In genomic region chr2:75937520-75938116, GRCm38 (mm10) we compare ENCODE assay signal across 8 mouse cellular contexts. TPM values are rescaled to one million over a fixed set of nuclear protein-coding genes. Genes with fewer than 3 reads are reported as not detected.
DNase-seq lines count a peak whose midpoint lies in the region; ATAC-seq and TF ChIP-seq lines count a peak whose summit lies in the region.
"Not testable (repeated sequence)": the region's sequence is repeated elsewhere in the genome, so short reads cannot be mapped to it uniquely, and the experiment has no call there.

No protein-coding gene starts in this region.

- H3K36me3 ChIP-seq in embryonic facial prominence, embryonic 12.5 days; hindbrain, embryonic 13.5 days; kidney, postnatal 0 days (ENCODE audit: insufficient read depth, low read length); liver, embryonic 16.5 days (ENCODE audit: control insufficient read depth, insufficient read depth); midbrain, postnatal 0 days (ENCODE audit: insufficient read depth, low read length); thymus, adult 2 months (ENCODE audit: control insufficient read depth, insufficient read depth, low read length): not testable (repeated sequence)

- peak overlapping the region; percentile 52 for H3K4me3 ChIP-seq in embryonic facial prominence, embryonic 12.5 days
- peak overlapping the region; percentile 53 for H3K4me3 ChIP-seq in hindbrain, embryonic 13.5 days
- peak overlapping the region; percentile 49 for H3K4me3 ChIP-seq in kidney, postnatal 0 days (replicated peaks; ENCODE audit: low read depth, low read length)
- peak overlapping the region; percentile 70 for H3K4me3 ChIP-seq in liver, embryonic 16.5 days (ENCODE audit: low read depth, low read length)
- H3K4me3 ChIP-seq in midbrain, postnatal 0 days (ENCODE audit: low read depth, low read length): peak overlapping the region; percentile 48
- H3K4me3 ChIP-seq in thymus, adult 2 months (ENCODE audit: control insufficient read depth, insufficient read depth, low read length): peak overlapping the region; percentile 56

- peak; percentile 24 for DNase-seq in adrenal gland, adult 2 months
- DNase-seq in heart, adult 11 months: peak; percentile 94
- DNase-seq in kidney, postnatal 0 days (ENCODE audit: low spot score); midbrain, postnatal 0 days (ENCODE audit: low spot score); thymus, adult 2 months: not testable (repeated sequence)

- WGBS in embryonic facial prominence, embryonic 12.5 days: 66% methylated on average over 16 of the region's 17 CpGs
- 75% methylated on average over 16 of the region's 17 CpGs for WGBS in hindbrain, embryonic 13.5 days
- 66% methylated on average over 15 of the region's 17 CpGs for WGBS in kidney, postnatal 0 days
- WGBS in liver, embryonic 16.5 days (ENCODE audit: insufficient replicate concordance): 74% methylated on average over 13 of the region's 17 CpGs
- WGBS in midbrain, postnatal 0 days: 73% methylated on average over 13 of the region's 17 CpGs
- WGBS in thymus, adult 2 months: 82% methylated on average over 16 of the region's 17 CpGs

- not testable (repeated sequence) for TF ChIP-seq POLR2A in thymus, adult 2 months (IDR thresholded peaks at IDR 0.05; ENCODE audit: control insufficient read depth, extremely low read depth, insufficient read depth, low read length, poor library complexity)

- ATAC-seq in embryonic facial prominence, embryonic 12.5 days (ENCODE audit: insufficient number of reproducible peaks, insufficient read depth, low FRiP score, low TSS enrichment): peak; percentile 24; the same call in 1 of the 2 replicates
- ATAC-seq in hindbrain, embryonic 13.5 days (ENCODE audit: low FRiP score): peak; percentile 29
- not testable (repeated sequence) for ATAC-seq in kidney, postnatal 0 days (replicated peaks; ENCODE audit: low FRiP score, low read depth); liver, embryonic 16.5 days (ENCODE audit: low read depth)
- ATAC-seq in midbrain, postnatal 0 days (ENCODE audit: low FRiP score): peak; percentile 44; the same call in 1 of the 2 replicates

- peaks cover 19% of the 10 kb centered on the region for H3K4me1 ChIP-seq in embryonic facial prominence, embryonic 12.5 days
- not testable (repeated sequence) for H3K4me1 ChIP-seq in hindbrain, embryonic 13.5 days (replicated peaks); kidney, postnatal 0 days (replicated peaks; ENCODE audit: insufficient read depth, low read length); liver, embryonic 16.5 days (ENCODE audit: control insufficient read depth, low read depth, low read length); midbrain, postnatal 0 days (ENCODE audit: insufficient read depth, low read length); thymus, adult 2 months (replicated peaks; ENCODE audit: control insufficient read depth, insufficient read depth, low read length)

- H3K9ac ChIP-seq in embryonic facial prominence, embryonic 12.5 days: peak overlapping the region; percentile 57
- H3K9ac ChIP-seq in hindbrain, embryonic 13.5 days: peak overlapping the region; percentile 66
- peak overlapping the region; percentile 47; the same call in 1 of the 2 replicates for H3K9ac ChIP-seq in kidney, postnatal 0 days (ENCODE audit: low read depth, low read length)
- H3K9ac ChIP-seq in liver, embryonic 16.5 days (ENCODE audit: low read depth, low read length): not testable (repeated sequence)
- peak overlapping the region; percentile 61; the same call in 1 of the 2 replicates for H3K9ac ChIP-seq in midbrain, postnatal 0 days (replicated peaks; ENCODE audit: low read length, poor library complexity, severe bottlenecking)

- not testable (repeated sequence) for H3K27me3 ChIP-seq in embryonic facial prominence, embryonic 12.5 days; hindbrain, embryonic 13.5 days; kidney, postnatal 0 days (ENCODE audit: insufficient read depth, low read length); liver, embryonic 16.5 days (ENCODE audit: control insufficient read depth, insufficient read depth, low read depth, low read length); midbrain, postnatal 0 days (ENCODE audit: insufficient read depth, low read length); thymus, adult 2 months (ENCODE audit: control insufficient read depth, insufficient read depth, low read length)

- not testable (repeated sequence) for H3K27ac ChIP-seq in embryonic facial prominence, embryonic 12.5 days; liver, embryonic 16.5 days (ENCODE audit: low read length); midbrain, postnatal 0 days (ENCODE audit: low read depth, low read length); thymus, adult 2 months (ENCODE audit: control insufficient read depth, insufficient read depth, low read length)
- H3K27ac ChIP-seq in hindbrain, embryonic 13.5 days: 0 out of 2 replicates have a peak overlapping the region, but pooled peaks have one; percentile 87
- H3K27ac ChIP-seq in kidney, postnatal 0 days: 0 out of 2 replicates have a peak overlapping the region, but pooled peaks have one; percentile 79

- peak overlapping the region; percentile 57 for H3K4me2 ChIP-seq in embryonic facial prominence, embryonic 12.5 days (replicated peaks)
- peak overlapping the region; percentile 62 for H3K4me2 ChIP-seq in hindbrain, embryonic 13.5 days
- H3K4me2 ChIP-seq in kidney, postnatal 0 days (ENCODE audit: low read length): peak overlapping the region; percentile 68
- peak overlapping the region; percentile 75 for H3K4me2 ChIP-seq in liver, embryonic 16.5 days (ENCODE audit: low read depth, low read length)
- H3K4me2 ChIP-seq in midbrain, postnatal 0 days (ENCODE audit: low read depth, low read length, poor library complexity, severe bottlenecking): peak overlapping the region; percentile 52

- not testable (repeated sequence) for H3K9me3 ChIP-seq in embryonic facial prominence, embryonic 12.5 days; hindbrain, embryonic 13.5 days; kidney, postnatal 0 days (replicated peaks; ENCODE audit: low read length); liver, embryonic 16.5 days (replicated peaks; ENCODE audit: control insufficient read depth, low read length); midbrain, postnatal 0 days (ENCODE audit: low read length)

- not testable (repeated sequence) for TF ChIP-seq CTCF in kidney, postnatal 0 days (IDR thresholded peaks at IDR 0.05; ENCODE audit: low read depth); midbrain, postnatal 0 days (IDR thresholded peaks at IDR 0.05); thymus, adult 2 months (IDR thresholded peaks at IDR 0.05; ENCODE audit: borderline replicate concordance, control insufficient read depth, extremely low read depth, insufficient read depth, low read length, poor library complexity)

RNA-seq across cellular contexts. Expression of gene Ttc30b, which starts 0.8 kb away (rescaled TPM):
- 10 to 100 TPM; 12.5 to 25.3 TPM for total RNA-seq in adrenal gland, adult 2 months (2021)
- polyA plus RNA-seq in adrenal gland, adult 2 months (2012; rRNA removed): 27.4 and 28.6 TPM in 2 replicates
- 7.5 and 9.7 TPM in 2 replicates for polyA plus RNA-seq in embryonic facial prominence, embryonic 12.5 days (2016; fragmentation: Nextera tagmentation; extraction: Ambion mirVana)
- polyA plus RNA-seq in hindbrain, embryonic 13.5 days (2015; fragmentation: Nextera tagmentation; extraction: Ambion mirVana): 16.7 and 20.9 TPM in 2 replicates
- 14.1 and 14.5 TPM in 2 replicates for polyA plus RNA-seq in kidney, postnatal 0 days (2015; fragmentation: Nextera tagmentation; extraction: Ambion mirVana)
- 1.2 TPM in 2 replicates for polyA plus RNA-seq in liver, embryonic 16.5 days (2015; fragmentation: Nextera tagmentation; extraction: Ambion mirVana)
- 29.1 and 30.8 TPM in 2 replicates for total RNA-seq in midbrain, postnatal 0 days (2014; rRNA removed)
- polyA plus RNA-seq in midbrain, postnatal 0 days (2015; fragmentation: Nextera tagmentation; extraction: Ambion mirVana): 18.7 and 19.3 TPM in 2 replicates
- 3.9 and 4.4 TPM in 2 replicates for polyA plus RNA-seq in thymus, adult 2 months (2012; rRNA removed)

RNA-seq across cellular contexts. Expression of gene Ttc30a2, which starts 40.4 kb away (rescaled TPM):
- total RNA-seq in adrenal gland, adult 2 months (2021): under 1 TPM; 0.23 to 0.62 TPM
- 0.38 and 0.49 TPM in 2 replicates for polyA plus RNA-seq in adrenal gland, adult 2 months (2012; rRNA removed)
- 0.40 and 0.52 TPM in 2 replicates for polyA plus RNA-seq in embryonic facial prominence, embryonic 12.5 days (2016; fragmentation: Nextera tagmentation; extraction: Ambion mirVana)
- polyA plus RNA-seq in hindbrain, embryonic 13.5 days (2015; fragmentation: Nextera tagmentation; extraction: Ambion mirVana): 1.0 and 1.1 TPM in 2 replicates
- 0.18 and 0.51 TPM in 2 replicates for polyA plus RNA-seq in kidney, postnatal 0 days (2015; fragmentation: Nextera tagmentation; extraction: Ambion mirVana)
- polyA plus RNA-seq in liver, embryonic 16.5 days (2015; fragmentation: Nextera tagmentation; extraction: Ambion mirVana): 0.08 and 0.13 TPM in 2 replicates
- total RNA-seq in midbrain, postnatal 0 days (2014; rRNA removed): 1.1 and 1.9 TPM in 2 replicates
- polyA plus RNA-seq in midbrain, postnatal 0 days (2015; fragmentation: Nextera tagmentation; extraction: Ambion mirVana): 0.36 and 0.39 TPM in 2 replicates
- 0.19 and 0.24 TPM in 2 replicates for polyA plus RNA-seq in thymus, adult 2 months (2012; rRNA removed)

RNA-seq across cellular contexts. Expression of gene Ttc30a1, which starts 44.1 kb away (rescaled TPM):
- 1 to 10 TPM; 1.8 to 4.1 TPM for total RNA-seq in adrenal gland, adult 2 months (2021)
- polyA plus RNA-seq in adrenal gland, adult 2 months (2012; rRNA removed): 3.1 and 3.4 TPM in 2 replicates
- polyA plus RNA-seq in embryonic facial prominence, embryonic 12.5 days (2016; fragmentation: Nextera tagmentation; extraction: Ambion mirVana): 8.8 and 10.6 TPM in 2 replicates
- 7.3 and 8.2 TPM in 2 replicates for polyA plus RNA-seq in hindbrain, embryonic 13.5 days (2015; fragmentation: Nextera tagmentation; extraction: Ambion mirVana)
- polyA plus RNA-seq in kidney, postnatal 0 days (2015; fragmentation: Nextera tagmentation; extraction: Ambion mirVana): 6.7 and 7.0 TPM in 2 replicates
- 0.68 and 1.2 TPM in 2 replicates for polyA plus RNA-seq in liver, embryonic 16.5 days (2015; fragmentation: Nextera tagmentation; extraction: Ambion mirVana)
- 12.3 and 12.7 TPM in 2 replicates for total RNA-seq in midbrain, postnatal 0 days (2014; rRNA removed)
- polyA plus RNA-seq in midbrain, postnatal 0 days (2015; fragmentation: Nextera tagmentation; extraction: Ambion mirVana): 5.2 and 5.5 TPM in 2 replicates
- polyA plus RNA-seq in thymus, adult 2 months (2012; rRNA removed): 3.5 and 3.8 TPM in 2 replicates
